Mouse (Mus musculus): Measurements from ENCODE around the gene Snx18. TPM values are rescaled to one million over a fixed set of nuclear protein-coding genes. Genes with fewer than 3 reads are reported as not detected.

Gene Snx18
- polyA plus RNA-seq, 1 experiment from 2014 or later: 11.3 TPM

GRCm38 (mm10) chr13:113590216-113590615 lies 28.1 kb downstream of the Snx18 start:
- H3K27ac ChIP-seq (replicated peaks): no peak overlapping the region
- H3K27me3 ChIP-seq: no peaks in the 10 kb centered on the region; the same call in 1 of the 2 replicates
- H3K9ac ChIP-seq: no peak overlapping the region
- no peak for ATAC-seq (ENCODE audit: low FRiP score, low read depth)
- H3K9me3 ChIP-seq: no peaks in the 10 kb centered on the region
- WGBS: 93% methylated on average over 4 of the region's 4 CpGs
- no peak overlapping the region for H3K4me3 ChIP-seq
- H3K36me3 ChIP-seq: peaks cover 17% of the 10 kb centered on the region; the same call in 1 of the 2 replicates
- peaks cover 19% of the 10 kb centered on the region for H3K4me1 ChIP-seq (replicated peaks)
- H3K4me2 ChIP-seq: no peak overlapping the region

- no peak overlapping the region for H3K4me3 ChIP-seq
- ATAC-seq (ENCODE audit: low FRiP score, low read depth): no peak
- 76% methylated on average over 7 of the region's 7 CpGs for WGBS
- H3K4me2 ChIP-seq: no peak overlapping the region
- H3K9ac ChIP-seq: no peak overlapping the region
- H3K9me3 ChIP-seq: no peaks in the 10 kb centered on the region
- no peaks in the 10 kb centered on the region; the same call in 1 of the 2 replicates for H3K27me3 ChIP-seq
- peaks cover 17% of the 10 kb centered on the region; the same call in 1 of the 2 replicates for H3K36me3 ChIP-seq
- no peak overlapping the region for H3K27ac ChIP-seq (replicated peaks)
- peaks cover 16% of the 10 kb centered on the region for H3K4me1 ChIP-seq (replicated peaks)
Measured at GRCm38 (mm10) chr13:113589499-113589898, 28.9 kb downstream of the Snx18 start.

- H3K27ac ChIP-seq (replicated peaks): peak overlapping the region; percentile 51
- H3K4me1 ChIP-seq (replicated peaks): peaks cover 16% of the 10 kb centered on the region
- no peak overlapping the region for H3K9ac ChIP-seq
- peak overlapping the region; percentile 20; the same call in 1 of the 2 replicates for H3K4me2 ChIP-seq
- no peaks in the 10 kb centered on the region; the same call in 1 of the 2 replicates for H3K27me3 ChIP-seq
- H3K36me3 ChIP-seq: 0 out of 2 replicates have a peak, but pooled peaks cover 4% of the 10 kb centered on the region
- H3K4me3 ChIP-seq: no peak overlapping the region
- WGBS: 11% methylated on average over 15 of the region's 15 CpGs
- peak; percentile 91 for ATAC-seq (ENCODE audit: low FRiP score, low read depth)
- H3K9me3 ChIP-seq: no peaks in the 10 kb centered on the region
Measured at GRCm38 (mm10) chr13:113587200-113587936, 31.0 kb downstream of the Snx18 start.

- no peak for ATAC-seq (ENCODE audit: low FRiP score, low read depth)
- Histone ChIP-seq H3K27ac (replicated peaks) (no peak overlapping the region), H3K4me2 (no peak overlapping the region), H3K9me3 (no peaks in the 10 kb centered on the region), H3K4me1 (replicated peaks) (peaks cover 16% of the 10 kb centered on the region), H3K4me3 (no peak overlapping the region), H3K36me3 (no peaks in the 10 kb centered on the region), H3K9ac (no peak overlapping the region), H3K27me3 (no peaks in the 10 kb centered on the region; the same call in 1 of the 2 replicates)
- WGBS: 97% methylated on average over 3 of the region's 3 CpGs
Measured at GRCm38 (mm10) chr13:113585606-113586005, 32.8 kb downstream of the Snx18 start.

- WGBS: 73% methylated on average over 6 of the region's 6 CpGs
- H3K9me3 ChIP-seq: no peaks in the 10 kb centered on the region
- H3K4me3 ChIP-seq: no peak overlapping the region
- H3K9ac ChIP-seq: no peak overlapping the region
- no peaks in the 10 kb centered on the region for H3K36me3 ChIP-seq
- peaks cover 16% of the 10 kb centered on the region for H3K4me1 ChIP-seq (replicated peaks)
- H3K4me2 ChIP-seq: no peak overlapping the region
- ATAC-seq (ENCODE audit: low FRiP score, low read depth): no peak
- no peaks in the 10 kb centered on the region; the same call in 1 of the 2 replicates for H3K27me3 ChIP-seq
- H3K27ac ChIP-seq (replicated peaks): no peak overlapping the region
Measured at GRCm38 (mm10) chr13:113584431-113584830, 33.9 kb downstream of the Snx18 start.

GRCm38 (mm10) chr13:113583563-113583962 lies 34.8 kb downstream of the Snx18 start:
- WGBS: 85% methylated on average over 4 of the region's 4 CpGs

GRCm38 (mm10) chr13:113582024-113582423 lies 36.3 kb downstream of the Snx18 start:
- Histone ChIP-seq H3K9me3 (no peaks in the 10 kb centered on the region), H3K27me3 (no peaks in the 10 kb centered on the region; the same call in 1 of the 2 replicates), H3K36me3 (no peaks in the 10 kb centered on the region), H3K9ac (no peak overlapping the region), H3K4me2 (no peak overlapping the region), H3K27ac (replicated peaks) (no peak overlapping the region), H3K4me3 (no peak overlapping the region), H3K4me1 (replicated peaks) (peaks cover 5% of the 10 kb centered on the region)
- ATAC-seq (ENCODE audit: low FRiP score, low read depth): no peak
- 86% methylated on average over 1 of the region's 1 CpGs for WGBS

More at GRCm38 (mm10) chr13:113583563-113583962, 34.8 kb downstream of the Snx18 start:
- no peak overlapping the region for H3K9ac ChIP-seq
- H3K27ac ChIP-seq (replicated peaks): no peak overlapping the region
- no peaks in the 10 kb centered on the region for H3K36me3 ChIP-seq
- ATAC-seq (ENCODE audit: low FRiP score, low read depth): no peak
- peaks cover 16% of the 10 kb centered on the region for H3K4me1 ChIP-seq (replicated peaks)
- H3K4me2 ChIP-seq: no peak overlapping the region
- H3K27me3 ChIP-seq: no peaks in the 10 kb centered on the region; the same call in 1 of the 2 replicates
- no peak overlapping the region for H3K4me3 ChIP-seq
- H3K9me3 ChIP-seq: no peaks in the 10 kb centered on the region

GRCm38 (mm10) chr13:113581436-113581835 lies 36.9 kb downstream of the Snx18 start:
- ATAC-seq (ENCODE audit: low FRiP score, low read depth): no peak
- Histone ChIP-seq H3K4me1 (replicated peaks) (no peaks in the 10 kb centered on the region), H3K9me3 (no peaks in the 10 kb centered on the region), H3K36me3 (no peaks in the 10 kb centered on the region), H3K27ac (replicated peaks) (no peak overlapping the region), H3K4me2 (no peak overlapping the region), H3K4me3 (no peak overlapping the region), H3K27me3 (no peaks in the 10 kb centered on the region; the same call in 1 of the 2 replicates), H3K9ac (no peak overlapping the region)
- 89% methylated on average over 5 of the region's 5 CpGs for WGBS

GRCm38 (mm10) chr13:113580400-113580790 lies 38.0 kb downstream of the Snx18 start:
- H3K4me3 ChIP-seq: no peak overlapping the region
- ATAC-seq (ENCODE audit: low FRiP score, low read depth): no peak
- no peak overlapping the region for H3K9ac ChIP-seq
- no peaks in the 10 kb centered on the region for H3K27me3 ChIP-seq
- H3K27ac ChIP-seq (replicated peaks): no peak overlapping the region
- no peaks in the 10 kb centered on the region for H3K36me3 ChIP-seq
- H3K9me3 ChIP-seq: no peaks in the 10 kb centered on the region
- no peaks in the 10 kb centered on the region for H3K4me1 ChIP-seq (replicated peaks)
- WGBS: 75% methylated on average over 6 of the region's 6 CpGs
- no peak overlapping the region for H3K4me2 ChIP-seq

GRCm38 (mm10) chr13:113579788-113580399 lies 38.5 kb downstream of the Snx18 start:
- no peaks in the 10 kb centered on the region for H3K36me3 ChIP-seq
- H3K9ac ChIP-seq: no peak overlapping the region
- H3K27ac ChIP-seq (replicated peaks): no peak overlapping the region
- H3K4me2 ChIP-seq: no peak overlapping the region
- 50% methylated on average over 7 of the region's 7 CpGs for WGBS
- no peaks in the 10 kb centered on the region for H3K4me1 ChIP-seq (replicated peaks)
- H3K27me3 ChIP-seq: no peaks in the 10 kb centered on the region
- no peaks in the 10 kb centered on the region for H3K9me3 ChIP-seq
- H3K4me3 ChIP-seq: no peak overlapping the region
- ATAC-seq (ENCODE audit: low FRiP score, low read depth): no peak

GRCm38 (mm10) chr13:113574232-113574631 lies 44.1 kb downstream of the Snx18 start:
- ATAC-seq (ENCODE audit: low FRiP score, low read depth): no peak
- Histone ChIP-seq H3K9ac (no peak overlapping the region), H3K27ac (replicated peaks) (no peak overlapping the region), H3K27me3 (no peaks in the 10 kb centered on the region), H3K36me3 (no peaks in the 10 kb centered on the region), H3K4me2 (no peak overlapping the region), H3K9me3 (no peaks in the 10 kb centered on the region), H3K4me1 (replicated peaks) (no peaks in the 10 kb centered on the region), H3K4me3 (no peak overlapping the region)
- WGBS: 91% methylated on average over 13 of the region's 13 CpGs

GRCm38 (mm10) chr13:113573377-113573776 lies 45.0 kb downstream of the Snx18 start:
- Histone ChIP-seq H3K4me1 (replicated peaks) (no peaks in the 10 kb centered on the region), H3K4me2 (no peak overlapping the region), H3K27me3 (no peaks in the 10 kb centered on the region), H3K27ac (replicated peaks) (no peak overlapping the region), H3K9ac (no peak overlapping the region), H3K36me3 (no peaks in the 10 kb centered on the region), H3K4me3 (no peak overlapping the region), H3K9me3 (no peaks in the 10 kb centered on the region)
- no peak for ATAC-seq (ENCODE audit: low FRiP score, low read depth)
- 95% methylated on average over 2 of the region's 2 CpGs for WGBS
